Mouse (Mus musculus): ENCODE data around the gene Rasa4.

DNA sequence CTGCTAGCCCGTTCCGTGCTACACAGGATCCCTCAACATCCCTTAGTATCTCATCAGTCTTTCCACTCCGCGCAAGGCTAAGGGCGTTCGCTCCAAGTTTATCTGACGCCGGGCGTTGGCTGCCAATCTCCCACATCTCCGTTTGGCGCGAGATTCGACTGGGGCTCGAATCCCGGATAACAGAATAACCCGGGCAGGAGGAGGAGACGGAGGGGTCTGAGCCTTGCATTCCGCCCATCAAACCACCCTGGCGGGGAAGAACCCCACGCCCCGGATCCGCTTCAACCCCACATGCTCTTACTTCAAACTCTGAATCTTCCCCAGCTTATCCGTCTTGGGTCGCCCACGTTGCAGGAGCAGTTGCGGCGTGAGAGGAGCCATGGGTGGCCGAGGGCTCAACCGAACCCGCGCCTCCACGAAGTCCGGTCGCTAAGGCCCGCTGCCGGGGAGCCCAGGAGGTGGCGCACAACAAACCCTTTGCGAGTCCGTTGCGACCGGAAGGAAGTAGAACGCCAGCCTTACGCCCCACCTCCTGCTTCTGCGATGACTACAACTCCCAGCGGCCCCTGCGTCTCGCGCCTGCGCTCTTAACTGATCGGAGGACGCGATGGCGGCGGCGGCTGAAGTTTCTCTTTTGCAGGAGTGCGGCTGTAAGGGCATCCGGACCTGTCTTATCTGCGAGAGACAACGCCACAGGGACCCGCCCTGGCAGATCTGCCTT is 52.0 kb downstream of the Rasa4 start, which contains the start of the genes Lrwd1 and Alkbh4:
- TF ChIP-seq POLR2A (IDR thresholded peaks at IDR 0.05; ENCODE audit: control insufficient read depth, low read depth, low read length) (peak; percentile 88), CTCF (IDR thresholded peaks at IDR 0.05; ENCODE audit: control insufficient read depth, insufficient read depth, insufficient replicate concordance, low read depth, low read length) (no peak)

All from testis, adult 2 months (tissue).